Mouse (Mus musculus) adrenal gland, adult (tissue): ENCODE measurements around the gene Rspo3.

ENCODE experiments used
- DNase-seq, 2 experiments: peaks; one replicate each; pipeline ENCODE4 v3.0.0; 2022 to 2023; ENCODE audit warnings: low spot score in 1 of 2; ENCODE audit not compliant: inconsistent age in 2 of 2

The Rspo3 gene

GRCm38 (mm10) chr10:29535546-29536260 lies at the start of gene Rspo3:
Gene Rspo3, minus strand, starts transcription at chr10:29535867.
- peak; percentile 45 to 82 for DNase-seq

DNA sequence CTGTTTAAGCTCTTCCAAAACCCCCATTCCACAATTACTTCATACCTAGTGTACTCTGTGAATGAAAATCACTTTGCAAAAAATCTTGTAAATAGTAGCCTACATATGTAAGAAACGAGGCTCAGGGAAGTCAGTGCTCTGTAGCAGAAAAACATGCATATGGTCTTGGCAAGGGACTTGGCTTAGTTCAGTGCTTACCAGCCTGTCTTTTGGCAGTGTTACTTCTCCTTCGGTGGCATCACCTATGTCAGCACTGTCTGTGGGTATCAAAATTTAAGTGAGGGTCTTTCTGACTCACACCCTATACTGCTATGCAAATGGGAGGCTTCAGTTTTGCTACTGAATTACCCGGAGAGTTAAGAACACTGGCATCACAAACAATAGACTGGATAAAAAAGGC lies 46.3 kb upstream of the Rspo3 start:
- DNase-seq: no peak

GRCm38 (mm10) chr10:29581476-29581875 lies 45.8 kb upstream of the Rspo3 start:
- no peak for DNase-seq

DNA sequence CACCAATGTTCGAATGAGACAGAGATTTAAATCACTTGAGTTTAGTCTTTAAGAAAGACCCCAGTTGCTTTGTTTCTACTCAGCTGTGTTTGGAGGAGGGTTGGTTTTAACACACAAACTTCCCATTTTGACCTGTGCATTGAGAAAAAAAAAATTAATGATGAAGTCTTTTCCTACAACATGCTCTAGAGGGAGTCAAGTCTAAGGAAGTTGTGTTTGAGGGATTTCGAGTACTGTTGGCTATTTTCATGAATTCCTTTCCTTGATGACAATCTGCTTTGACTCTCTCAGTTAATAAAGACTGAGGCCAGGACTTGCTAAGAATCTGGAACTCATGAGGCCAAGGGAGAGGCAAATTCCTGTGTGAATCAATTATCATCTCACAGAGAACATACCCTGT lies 20.3 kb upstream of the Rspo3 start:
- no peak for DNase-seq

GRCm38 (mm10) chr10:29554365-29554764 lies 18.7 kb upstream of the Rspo3 start:
- peak in 1 of 2 experiments; percentile 78 for DNase-seq

- no peak for DNase-seq
Observed at GRCm38 (mm10) chr10:29542982-29543381, 7.3 kb upstream of the Rspo3 start.

DNA sequence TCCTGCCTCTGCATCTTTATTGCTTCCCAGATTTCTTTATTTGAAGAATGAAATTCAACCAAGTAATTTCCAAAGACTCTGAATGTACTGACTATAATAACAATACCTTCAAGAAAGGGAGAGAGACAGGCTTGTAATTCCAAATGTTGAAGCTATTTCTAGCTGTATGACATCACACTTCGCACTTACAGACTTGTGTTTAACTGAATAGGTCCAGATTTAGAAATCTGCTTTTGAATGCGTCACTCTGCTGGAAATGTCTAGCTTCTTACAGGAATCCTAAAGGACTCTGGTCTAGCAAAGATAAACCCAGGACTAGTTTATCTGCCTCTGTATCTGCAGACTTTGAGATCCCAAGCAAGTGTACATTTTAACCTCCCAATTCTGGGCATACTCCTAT lies 3.8 kb upstream of the Rspo3 start:
- DNase-seq: no peak

DNA sequence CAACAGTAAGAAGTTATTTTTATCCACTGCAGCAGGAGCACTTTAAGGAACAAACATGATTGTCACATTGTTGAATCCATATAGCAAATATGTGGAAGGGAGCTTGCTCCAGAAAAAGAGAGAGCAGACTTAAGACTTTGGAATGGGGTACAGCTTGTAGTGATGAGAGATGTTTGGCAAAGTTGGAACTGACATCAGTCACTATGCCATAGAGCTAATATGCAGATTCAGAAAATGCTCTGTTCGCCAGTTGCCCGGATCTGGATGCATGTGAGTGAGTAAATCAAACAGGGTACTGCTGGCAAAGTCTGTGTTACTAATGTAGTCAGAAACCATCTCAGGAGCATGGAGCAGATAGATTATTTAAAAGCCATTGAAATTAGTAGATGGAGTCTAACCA lies 3.1 kb upstream of the Rspo3 start:
- no peak for DNase-seq

GRCm38 (mm10) chr10:29534830-29535227 lies 838 bp downstream of the Rspo3 start:
- DNase-seq: peak in 1 of 2 experiments; percentile 25

GRCm38 (mm10) chr10:29533846-29534829 lies 1.5 kb downstream of the Rspo3 start:
- peak; percentile 13 to 52 for DNase-seq

DNA sequence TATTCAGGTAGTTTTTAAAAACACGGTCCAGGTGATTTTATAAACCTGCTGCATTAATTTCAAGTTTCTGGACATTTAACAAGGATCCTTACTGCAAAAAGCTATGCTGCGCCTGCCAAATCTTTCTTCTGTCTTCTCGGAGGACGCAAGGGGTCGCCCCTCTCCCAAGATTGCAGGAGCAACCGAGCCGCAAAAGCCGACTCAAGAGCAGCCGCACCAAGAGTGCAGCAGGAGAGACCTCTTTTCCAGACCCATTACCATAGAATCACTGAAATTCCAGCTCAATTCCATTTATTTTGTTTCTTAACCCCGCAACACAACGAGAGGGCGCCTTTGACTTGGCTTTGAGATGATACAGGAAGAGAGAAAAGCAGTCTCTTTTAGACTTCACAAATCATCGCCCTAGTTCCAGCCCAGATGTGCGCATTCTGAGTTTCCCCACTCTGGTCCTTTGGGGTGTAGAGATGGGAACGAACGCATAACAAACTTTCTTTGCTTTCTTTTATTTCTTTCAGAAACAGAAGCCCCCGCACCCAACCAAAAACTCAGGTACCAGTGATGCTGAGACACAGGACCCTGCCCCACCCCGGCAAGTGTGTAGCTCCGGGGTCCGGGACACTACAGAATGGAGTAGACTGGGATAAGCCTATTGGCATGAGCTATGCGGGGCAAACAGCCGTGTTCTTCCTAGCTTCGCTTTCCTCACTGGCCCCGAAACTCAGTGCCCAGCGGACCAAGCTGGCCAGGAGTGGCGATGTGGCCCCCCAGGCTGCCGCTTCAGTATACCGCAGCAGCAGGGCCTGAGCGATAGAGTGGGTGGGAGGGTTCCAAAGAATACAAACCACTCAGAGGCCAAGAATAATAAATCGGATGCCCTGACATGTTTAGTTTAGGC lies 2.6 kb downstream of the Rspo3 start:
- peak; percentile 78 to 90 for DNase-seq

GRCm38 (mm10) chr10:29513563-29513962 lies 22.1 kb downstream of the Rspo3 start:
- no peak for DNase-seq

- no peak for DNase-seq
Observed at GRCm38 (mm10) chr10:29508167-29508566, 27.5 kb downstream of the Rspo3 start.

DNA sequence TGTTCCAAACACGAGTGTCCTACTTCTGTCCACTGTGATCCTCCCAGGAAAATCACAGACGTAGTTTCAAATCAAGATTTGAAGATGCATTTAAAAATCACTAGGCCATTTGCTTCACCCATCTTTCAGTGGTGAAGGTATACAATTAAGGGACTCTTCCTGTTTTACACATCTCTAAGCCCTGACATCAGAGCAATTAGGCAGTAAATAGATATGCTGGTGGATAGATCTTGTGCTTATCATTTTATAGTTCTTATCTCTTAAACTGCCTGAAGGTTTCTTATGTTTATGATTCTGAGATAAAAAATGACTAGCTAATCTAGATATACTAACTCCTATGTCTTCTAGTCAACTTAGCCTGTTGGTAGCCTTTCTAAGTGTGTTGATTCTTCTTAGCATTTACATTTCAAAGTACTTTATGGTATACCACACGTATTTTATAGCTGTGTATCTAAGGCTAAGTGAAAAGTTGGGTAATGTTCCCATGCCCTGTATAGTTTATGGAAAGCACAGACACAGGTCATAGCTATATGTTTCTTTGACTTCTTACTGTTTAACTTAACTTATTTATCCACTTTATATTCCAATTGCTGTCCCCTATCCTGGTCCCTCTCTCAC lies 38.4 kb downstream of the Rspo3 start:
- DNase-seq: no peak

GRCm38 (mm10) chr10:29493996-29494395 lies 41.7 kb downstream of the Rspo3 start:
- peak in 1 of 2 experiments; percentile 38 for DNase-seq

GRCm38 (mm10) chr10:29480945-29481344 lies 54.7 kb downstream of the Rspo3 start:
- DNase-seq: no peak

DNA sequence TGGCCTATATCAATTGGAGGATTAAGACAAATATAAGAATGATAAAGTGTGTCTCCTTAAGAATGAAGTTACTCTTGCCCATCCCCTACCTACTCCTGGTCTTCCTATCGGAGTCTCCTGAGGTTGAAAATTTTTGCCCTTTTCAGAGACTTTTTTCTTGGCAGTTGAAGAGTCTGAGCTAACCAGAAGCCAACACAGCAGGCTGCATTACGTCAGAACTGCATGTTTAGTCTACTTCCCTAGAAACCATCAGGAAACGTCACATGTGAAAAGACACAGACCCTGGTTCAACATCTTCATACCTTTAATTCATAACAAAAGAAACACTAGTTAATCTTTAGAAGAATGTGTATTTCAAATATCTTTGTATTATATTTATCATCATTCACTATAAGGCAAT lies 56.3 kb downstream of the Rspo3 start:
- DNase-seq: no peak

DNA sequence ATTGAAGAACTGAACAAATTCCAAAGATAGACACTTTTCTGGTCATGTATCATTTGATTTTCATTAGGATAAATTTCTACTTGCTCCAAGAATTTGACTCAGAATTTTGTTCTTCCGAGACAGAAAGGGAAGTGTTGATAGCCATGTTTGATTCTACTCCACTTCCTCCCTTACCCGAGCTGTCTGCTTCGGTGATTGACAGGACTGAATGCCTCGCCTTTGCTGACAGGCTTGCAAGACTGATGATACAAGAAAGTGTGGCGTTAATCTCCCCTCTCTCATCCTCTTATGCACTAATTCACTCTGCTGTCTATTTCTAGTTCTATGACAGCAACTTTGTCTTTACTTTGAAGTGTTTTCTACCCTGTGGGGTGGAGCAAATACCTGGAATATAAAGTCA lies 65.2 kb downstream of the Rspo3 start:
- DNase-seq: no peak

DNA sequence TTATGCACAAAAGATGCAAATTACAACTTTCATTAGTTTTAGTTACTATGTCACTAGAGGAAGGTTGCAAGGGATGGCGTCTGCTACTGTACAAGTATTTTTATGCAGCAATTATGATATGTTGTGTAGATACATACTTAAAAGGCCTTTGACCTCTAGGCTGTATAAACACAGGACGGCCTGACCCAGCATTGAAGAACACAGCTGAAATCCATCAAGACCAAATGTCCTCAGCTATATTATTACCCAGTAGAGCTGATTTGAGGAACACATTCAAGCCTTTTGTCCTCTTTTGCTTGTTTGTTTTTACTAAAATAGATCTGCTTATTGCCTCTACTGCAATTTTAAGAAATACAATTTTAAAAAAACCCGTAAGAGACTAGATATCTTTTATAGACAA lies 75.6 kb downstream of the Rspo3 start:
- no peak for DNase-seq

DNA sequence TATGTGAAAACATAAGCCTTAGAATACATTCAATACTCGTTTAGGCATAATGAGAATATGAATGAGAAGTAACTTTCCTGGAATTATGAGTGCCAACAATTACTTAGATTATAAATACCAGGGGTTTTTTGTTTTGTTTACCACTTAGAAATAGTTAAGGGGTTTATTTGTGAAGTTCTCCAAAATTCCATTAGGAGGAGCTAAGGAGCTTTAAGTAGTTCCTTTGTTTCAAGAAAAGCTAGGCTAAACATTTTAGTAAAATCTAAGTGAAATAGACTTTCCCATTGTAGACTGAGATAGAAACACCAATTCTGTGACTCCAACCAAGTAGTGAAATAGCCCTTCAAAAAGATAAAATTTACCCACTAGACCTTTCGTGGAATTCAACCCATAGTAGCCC lies 76.0 kb downstream of the Rspo3 start:
- DNase-seq: no peak

- no peak for DNase-seq
Observed at GRCm38 (mm10) chr10:29445076-29445475, 90.6 kb downstream of the Rspo3 start.
